In genomic region chr11:5443511-5444233, GRCm38 (mm10) we compare ENCODE assay signal across 8 mouse cellular contexts. TPM values are rescaled to one million over a fixed set of nuclear protein-coding genes. Genes with fewer than 3 reads are reported as not detected.
DNase-seq lines count a peak whose midpoint lies in the region; ATAC-seq and TF ChIP-seq lines count a peak whose summit lies in the region.

No protein-coding gene starts in this region.

- H3K36me3 ChIP-seq in intestine, embryonic 16.5 days (ENCODE audit: control insufficient read depth, insufficient read depth, low read length), result no peaks in the 10 kb centered on the region
- no peaks in the 10 kb centered on the region for H3K36me3 ChIP-seq in liver, postnatal 0 days (replicated peaks; ENCODE audit: insufficient read depth, low read length)

- peaks cover 7% of the 10 kb centered on the region for H3K4me1 ChIP-seq in brown adipose tissue, adult 24 weeks (ENCODE audit: control insufficient read depth, insufficient read depth, insufficient read length, low read length)
- H3K4me1 ChIP-seq in intestine, embryonic 16.5 days (ENCODE audit: control insufficient read depth, insufficient read depth, low read length), result peaks cover 24% of the 10 kb centered on the region
- peaks cover 21% of the 10 kb centered on the region for H3K4me1 ChIP-seq in liver, postnatal 0 days (ENCODE audit: insufficient read depth)

- peak; percentile 33 for DNase-seq in urinary bladder, adult 2 months (ENCODE audit: low spot score)
- DNase-seq in urinary bladder, postnatal 10 days (ENCODE audit: low spot score), result no peak
- peak; percentile 10 for DNase-seq in gastrocnemius, adult 18-20 months (ENCODE audit: low spot score)
- DNase-seq in liver, postnatal 0 days, result peak; percentile 21
- peak; percentile 9 for DNase-seq in ovary, postnatal 10 days (ENCODE audit: low spot score)

- peak overlapping the region; percentile 64 for H3K4me3 ChIP-seq in brown adipose tissue, adult 24 weeks (ENCODE audit: insufficient read depth, low read depth, low read length)
- H3K4me3 ChIP-seq in intestine, embryonic 16.5 days (ENCODE audit: low read length), result peak overlapping the region; percentile 91
- H3K4me3 ChIP-seq in liver, postnatal 0 days (ENCODE audit: low read depth, low read length), result peak overlapping the region; percentile 77

- no peak for ATAC-seq in intestine, embryonic 16.5 days
- no peak for ATAC-seq in liver, postnatal 0 days
- ATAC-seq in monocyte, adult 5-6 weeks (replicated peaks; ENCODE audit: insufficient number of reproducible peaks, low FRiP score, low TSS enrichment, poor library complexity, severe bottlenecking), result no peak

- no peaks in the 10 kb centered on the region for H3K9me3 ChIP-seq in intestine, embryonic 16.5 days (ENCODE audit: control insufficient read depth, low read length)
- H3K9me3 ChIP-seq in liver, postnatal 0 days (ENCODE audit: low read length), result no peaks in the 10 kb centered on the region

- H3K27me3 ChIP-seq in intestine, embryonic 16.5 days (replicated peaks; ENCODE audit: control insufficient read depth, insufficient read depth, low read length), result no peaks in the 10 kb centered on the region
- 0 out of 2 replicates have a peak, but pooled peaks cover 4% of the 10 kb centered on the region for H3K27me3 ChIP-seq in liver, postnatal 0 days (ENCODE audit: insufficient read depth, low read length)

- H3K4me2 ChIP-seq in intestine, embryonic 16.5 days (ENCODE audit: low read depth, low read length), result peak overlapping the region; percentile 96
- H3K4me2 ChIP-seq in liver, postnatal 0 days (ENCODE audit: low read depth, low read length), result peak overlapping the region; percentile 99

- no peak for TF ChIP-seq EP300 in liver, postnatal 0 days (IDR thresholded peaks at IDR 0.05; ENCODE audit: low read depth)

- peak overlapping the region; percentile 89 for H3K9ac ChIP-seq in intestine, embryonic 16.5 days (ENCODE audit: low read depth, low read length)
- H3K9ac ChIP-seq in liver, postnatal 0 days (replicated peaks), result peak overlapping the region; percentile 73

- H3K27ac ChIP-seq in brown adipose tissue, adult 24 weeks (replicated peaks; ENCODE audit: low read depth, low read length), result no peak overlapping the region
- peak overlapping the region; percentile 83 for H3K27ac ChIP-seq in intestine, embryonic 16.5 days (ENCODE audit: low read length)
- H3K27ac ChIP-seq in liver, postnatal 0 days (ENCODE audit: low read depth), result peak overlapping the region; percentile 88

- WGBS in intestine, embryonic 16.5 days, result 2% methylated on average over 38 of the region's 38 CpGs
- WGBS in liver, postnatal 0 days (ENCODE audit: insufficient replicate concordance), result 3% methylated on average over 37 of the region's 38 CpGs

- TF ChIP-seq CTCF in liver, postnatal 0 days (IDR thresholded peaks at IDR 0.05; ENCODE audit: low read depth), result no peak

RNA-seq across cellular contexts. Expression of gene Znrf3, which starts 1.0 kb away (rescaled TPM):
- polyA plus RNA-seq in urinary bladder, adult 2 months (2012; rRNA removed), result 5.3 and 10.1 TPM in 2 replicates
- 2.9 and 4.5 TPM in 2 replicates for polyA plus RNA-seq in brown adipose tissue, adult 24 weeks (2012; ENCODE audit: insufficient read depth, insufficient read length, missing spikeins)
- total RNA-seq in gastrocnemius, adult 18-20 months (2021), result 1 to 10 TPM; 5.0 to 7.4 TPM
- polyA plus RNA-seq in intestine, embryonic 16.5 days (2015; fragmentation: Nextera tagmentation; extraction: Ambion mirVana), result 6.8 and 7.3 TPM in 2 replicates
- 3.9 and 4.5 TPM in 2 replicates for polyA plus RNA-seq in liver, postnatal 0 days (2015; fragmentation: Nextera tagmentation; extraction: Ambion mirVana)
- 3.1 to 7.9 TPM (median 3.1 TPM) in 3 replicates for total RNA-seq in monocyte, adult 5-6 weeks (2017)
